Mouse (Mus musculus): ENCODE data around the gene Ctnnb1. TPM values are rescaled to one million over a fixed set of nuclear protein-coding genes. Genes with fewer than 3 reads are reported as not detected.

Gene Ctnnb1
- polyA plus RNA-seq, 1 experiment from 2014 or later = 966 TPM

- Histone ChIP-seq H3K4me1 (ENCODE audit: control insufficient read depth, insufficient read depth, low read length) (no peaks in the 10 kb centered on the region), H3K9me3 (replicated peaks; ENCODE audit: control insufficient read depth, low read length) (no peaks in the 10 kb centered on the region), H3K4me3 (ENCODE audit: low read depth, low read length) (no peak overlapping the region), H3K4me2 (ENCODE audit: low read depth, low read length) (no peak overlapping the region), H3K27me3 (ENCODE audit: control insufficient read depth, insufficient read depth, low read length) (no peaks in the 10 kb centered on the region), H3K27ac (replicated peaks; ENCODE audit: low read depth, low read length) (no peak overlapping the region), H3K9ac (replicated peaks; ENCODE audit: low read length) (no peak overlapping the region), H3K36me3 (replicated peaks; ENCODE audit: control insufficient read depth, insufficient read depth, low read depth, low read length) (peaks cover 40% of the 10 kb centered on the region)
- DNase-seq (ENCODE audit: low spot score) (no peak), ATAC-seq (replicated peaks; ENCODE audit: insufficient number of reproducible peaks, low FRiP score, low TSS enrichment, low read depth) (no peak)
- WGBS = 88% methylated on average over 3 of the region's 3 CpGs
Observed at GRCm38 (mm10) chr9:120951947-120952346, 22.9 kb downstream of the Ctnnb1 start.

DNA sequence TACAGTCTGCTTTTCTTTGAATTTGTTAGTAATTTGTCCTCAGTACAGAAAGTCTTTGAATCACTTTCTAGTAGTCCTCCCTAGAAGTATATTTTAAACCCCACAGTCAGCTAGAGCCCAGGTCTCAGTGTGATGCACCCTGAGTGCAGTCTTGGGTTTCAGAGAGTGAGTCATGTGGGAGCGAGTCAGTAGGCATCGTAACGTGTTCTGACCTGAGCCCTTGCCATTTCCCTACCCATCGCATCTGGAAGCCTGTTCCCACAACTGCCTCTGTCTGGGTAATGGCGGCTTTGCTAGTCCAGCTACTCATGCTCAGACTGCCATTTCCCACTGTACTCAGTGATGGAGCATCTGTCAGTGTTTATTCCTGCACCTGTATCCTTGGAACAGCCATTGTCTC, 29.0 kb downstream of the Ctnnb1 start:
- WGBS = 89% methylated on average over 5 of the region's 5 CpGs
- Histone ChIP-seq H3K27me3 (ENCODE audit: control insufficient read depth, insufficient read depth, low read length) (no peaks in the 10 kb centered on the region), H3K4me1 (ENCODE audit: control insufficient read depth, insufficient read depth, low read length) (no peaks in the 10 kb centered on the region), H3K4me3 (ENCODE audit: low read depth, low read length) (no peak overlapping the region), H3K9me3 (replicated peaks; ENCODE audit: control insufficient read depth, low read length) (no peaks in the 10 kb centered on the region), H3K27ac (replicated peaks; ENCODE audit: low read depth, low read length) (no peak overlapping the region), H3K4me2 (ENCODE audit: low read depth, low read length) (no peak overlapping the region), H3K9ac (replicated peaks; ENCODE audit: low read length) (no peak overlapping the region), H3K36me3 (replicated peaks; ENCODE audit: control insufficient read depth, insufficient read depth, low read depth, low read length) (peaks cover 62% of the 10 kb centered on the region)
- no peak for ATAC-seq (replicated peaks; ENCODE audit: insufficient number of reproducible peaks, low FRiP score, low TSS enrichment, low read depth)
- no peak for DNase-seq (ENCODE audit: low spot score)

DNA sequence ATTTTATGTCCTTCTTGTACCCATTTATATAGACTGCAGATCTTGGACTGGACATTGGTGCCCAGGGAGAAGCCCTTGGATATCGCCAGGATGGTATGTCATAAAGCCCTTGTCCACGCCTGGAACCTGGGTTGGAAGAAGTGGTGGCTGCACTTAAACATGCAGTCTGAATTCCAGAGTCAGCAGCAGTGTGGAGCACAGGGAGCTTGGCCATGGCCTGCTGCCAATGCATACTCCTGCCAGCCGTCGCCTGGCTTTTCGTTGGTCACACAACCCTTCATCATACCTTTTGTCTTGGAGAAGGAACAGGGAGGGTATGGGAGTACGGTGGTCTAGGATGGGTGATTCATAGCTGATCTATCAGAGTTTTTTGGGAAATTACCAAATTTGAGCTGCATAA, 29.5 kb downstream of the Ctnnb1 start:
- ATAC-seq (replicated peaks; ENCODE audit: insufficient number of reproducible peaks, low FRiP score, low TSS enrichment, low read depth) (no peak), DNase-seq (ENCODE audit: low spot score) (no peak)
- no peak overlapping the region for H3K27ac ChIP-seq (replicated peaks; ENCODE audit: low read depth, low read length)
- H3K36me3 ChIP-seq (replicated peaks; ENCODE audit: control insufficient read depth, insufficient read depth, low read depth, low read length) = peaks cover 59% of the 10 kb centered on the region
- H3K9ac ChIP-seq (replicated peaks; ENCODE audit: low read length) = no peak overlapping the region
- no peaks in the 10 kb centered on the region for H3K27me3 ChIP-seq (ENCODE audit: control insufficient read depth, insufficient read depth, low read length)
- no peak overlapping the region for H3K4me3 ChIP-seq (ENCODE audit: low read depth, low read length)
- H3K9me3 ChIP-seq (replicated peaks; ENCODE audit: control insufficient read depth, low read length) = no peaks in the 10 kb centered on the region
- no peak overlapping the region for H3K4me2 ChIP-seq (ENCODE audit: low read depth, low read length)
- no peaks in the 10 kb centered on the region for H3K4me1 ChIP-seq (ENCODE audit: control insufficient read depth, insufficient read depth, low read length)
- 97% methylated on average over 6 of the region's 6 CpGs for WGBS

DNA sequence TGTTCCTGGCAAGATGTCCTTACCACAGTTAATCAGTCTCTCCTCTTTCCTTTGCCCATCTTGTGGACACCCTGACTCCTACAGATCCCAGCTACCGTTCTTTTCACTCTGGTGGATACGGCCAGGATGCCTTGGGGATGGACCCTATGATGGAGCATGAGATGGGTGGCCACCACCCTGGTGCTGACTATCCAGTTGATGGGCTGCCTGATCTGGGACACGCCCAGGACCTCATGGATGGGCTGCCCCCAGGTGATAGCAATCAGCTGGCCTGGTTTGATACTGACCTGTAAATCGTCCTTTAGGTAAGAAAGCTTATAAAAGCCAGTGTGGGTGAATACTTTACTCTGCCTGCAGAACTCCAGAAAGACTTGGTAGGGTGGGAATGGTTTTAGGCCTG, 30.2 kb downstream of the Ctnnb1 start:
- DNase-seq (ENCODE audit: low spot score) = no peak
- Histone ChIP-seq H3K4me3 (ENCODE audit: low read depth, low read length) (no peak overlapping the region), H3K4me2 (ENCODE audit: low read depth, low read length) (no peak overlapping the region), H3K9me3 (replicated peaks; ENCODE audit: control insufficient read depth, low read length) (no peaks in the 10 kb centered on the region), H3K27ac (replicated peaks; ENCODE audit: low read depth, low read length) (no peak overlapping the region), H3K27me3 (ENCODE audit: control insufficient read depth, insufficient read depth, low read length) (no peaks in the 10 kb centered on the region), H3K9ac (replicated peaks; ENCODE audit: low read length) (no peak overlapping the region), H3K4me1 (ENCODE audit: control insufficient read depth, insufficient read depth, low read length) (no peaks in the 10 kb centered on the region), H3K36me3 (replicated peaks; ENCODE audit: control insufficient read depth, insufficient read depth, low read depth, low read length) (peaks cover 52% of the 10 kb centered on the region)
- no peak for ATAC-seq (replicated peaks; ENCODE audit: insufficient number of reproducible peaks, low FRiP score, low TSS enrichment, low read depth)
- WGBS = 87% methylated on average over 4 of the region's 4 CpGs

- H3K4me1 ChIP-seq (ENCODE audit: control insufficient read depth, insufficient read depth, low read length) = no peaks in the 10 kb centered on the region
Observed at GRCm38 (mm10) chr9:120960611-120961010, 31.6 kb downstream of the Ctnnb1 start.

DNA sequence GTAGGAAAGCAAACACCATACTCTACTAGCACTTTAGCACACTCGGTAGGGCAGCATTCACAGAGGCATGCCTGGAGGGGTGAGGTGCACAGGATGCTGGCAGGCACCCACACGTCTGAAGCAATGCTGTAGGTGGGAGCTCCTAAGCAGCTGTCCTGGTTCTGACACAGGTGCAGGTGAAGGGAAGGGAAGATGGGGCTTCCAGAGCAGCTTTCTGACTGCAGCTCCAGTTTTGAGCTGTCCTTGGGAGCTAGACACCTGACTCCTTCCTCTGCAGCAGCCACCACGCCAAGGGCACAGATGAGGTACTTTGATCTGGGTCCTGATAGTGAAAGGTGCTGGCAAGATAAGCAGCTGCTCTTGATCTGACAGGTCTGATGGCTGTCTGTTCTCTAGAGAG, 32.5 kb downstream of the Ctnnb1 start:
- no peak for ATAC-seq (replicated peaks; ENCODE audit: insufficient number of reproducible peaks, low FRiP score, low TSS enrichment, low read depth)
- no peak overlapping the region for H3K4me3 ChIP-seq (ENCODE audit: low read depth, low read length)
- peaks cover 47% of the 10 kb centered on the region for H3K36me3 ChIP-seq (replicated peaks; ENCODE audit: control insufficient read depth, insufficient read depth, low read depth, low read length)
- H3K4me2 ChIP-seq (ENCODE audit: low read depth, low read length) = no peak overlapping the region
- no peak overlapping the region for H3K9ac ChIP-seq (replicated peaks; ENCODE audit: low read length)
- H3K27ac ChIP-seq (replicated peaks; ENCODE audit: low read depth, low read length) = no peak overlapping the region
- H3K9me3 ChIP-seq (replicated peaks; ENCODE audit: control insufficient read depth, low read length) = no peaks in the 10 kb centered on the region
- no peaks in the 10 kb centered on the region for H3K4me1 ChIP-seq (ENCODE audit: control insufficient read depth, insufficient read depth, low read length)
- DNase-seq (ENCODE audit: low spot score) = no peak
- no peaks in the 10 kb centered on the region for H3K27me3 ChIP-seq (ENCODE audit: control insufficient read depth, insufficient read depth, low read length)
- 78% methylated on average over 3 of the region's 3 CpGs for WGBS

More at GRCm38 (mm10) chr9:120960611-120961010, 31.6 kb downstream of the Ctnnb1 start:
- Histone ChIP-seq H3K9me3 (replicated peaks; ENCODE audit: control insufficient read depth, low read length) (no peaks in the 10 kb centered on the region), H3K27me3 (ENCODE audit: control insufficient read depth, insufficient read depth, low read length) (no peaks in the 10 kb centered on the region), H3K9ac (replicated peaks; ENCODE audit: low read length) (no peak overlapping the region), H3K36me3 (replicated peaks; ENCODE audit: control insufficient read depth, insufficient read depth, low read depth, low read length) (peaks cover 43% of the 10 kb centered on the region), H3K4me2 (ENCODE audit: low read depth, low read length) (no peak overlapping the region), H3K27ac (replicated peaks; ENCODE audit: low read depth, low read length) (no peak overlapping the region), H3K4me3 (ENCODE audit: low read depth, low read length) (no peak overlapping the region)
- WGBS = 89% methylated on average over 4 of the region's 4 CpGs
- ATAC-seq (replicated peaks; ENCODE audit: insufficient number of reproducible peaks, low FRiP score, low TSS enrichment, low read depth) = no peak
- DNase-seq (ENCODE audit: low spot score) = no peak

DNA sequence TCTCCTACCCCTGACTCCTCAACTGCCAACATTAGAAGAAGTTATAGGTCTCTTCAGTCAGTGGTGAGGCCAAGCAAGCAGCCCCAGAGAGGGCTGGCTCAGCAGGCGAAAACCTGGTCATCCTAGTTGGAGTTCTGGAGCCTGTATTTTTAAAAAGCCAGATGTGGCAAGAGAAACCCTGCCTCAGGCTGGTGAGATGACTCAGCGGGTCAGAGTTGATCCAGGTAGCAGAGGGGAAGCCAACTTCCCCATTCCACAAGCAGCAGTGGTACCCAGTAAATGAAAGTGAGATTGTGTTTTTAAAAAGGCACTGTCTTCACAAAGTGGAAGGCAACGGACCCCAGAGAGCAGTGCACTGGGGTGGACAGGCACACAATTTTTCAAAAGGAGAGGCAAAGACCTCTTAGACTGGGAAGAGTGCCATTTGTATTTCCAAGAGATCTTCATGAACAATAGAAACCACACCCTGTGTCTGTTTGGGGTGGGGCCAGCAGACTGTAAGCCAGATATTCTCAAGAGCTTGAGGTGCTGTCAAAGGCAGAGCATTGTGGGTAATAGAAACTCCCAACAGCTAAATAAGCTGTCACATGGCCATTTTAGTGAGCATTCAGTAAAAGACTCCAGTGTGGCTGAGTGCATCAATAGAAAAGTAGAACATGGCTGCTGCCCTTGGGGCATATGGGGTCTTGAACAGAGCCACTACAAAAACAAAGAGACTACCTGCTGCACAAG, 33.1 kb downstream of the Ctnnb1 start:
- Histone ChIP-seq H3K4me2 (ENCODE audit: low read depth, low read length) (no peak overlapping the region), H3K27ac (replicated peaks; ENCODE audit: low read depth, low read length) (no peak overlapping the region), H3K4me3 (ENCODE audit: low read depth, low read length) (no peak overlapping the region), H3K36me3 (replicated peaks; ENCODE audit: control insufficient read depth, insufficient read depth, low read depth, low read length) (peaks cover 49% of the 10 kb centered on the region), H3K9me3 (replicated peaks; ENCODE audit: control insufficient read depth, low read length) (no peaks in the 10 kb centered on the region), H3K4me1 (ENCODE audit: control insufficient read depth, insufficient read depth, low read length) (no peaks in the 10 kb centered on the region), H3K27me3 (ENCODE audit: control insufficient read depth, insufficient read depth, low read length) (no peaks in the 10 kb centered on the region), H3K9ac (replicated peaks; ENCODE audit: low read length) (no peak overlapping the region)
- 82% methylated on average over 3 of the region's 3 CpGs for WGBS
- no peak for DNase-seq (ENCODE audit: low spot score)
- ATAC-seq (replicated peaks; ENCODE audit: insufficient number of reproducible peaks, low FRiP score, low TSS enrichment, low read depth) = no peak

DNA sequence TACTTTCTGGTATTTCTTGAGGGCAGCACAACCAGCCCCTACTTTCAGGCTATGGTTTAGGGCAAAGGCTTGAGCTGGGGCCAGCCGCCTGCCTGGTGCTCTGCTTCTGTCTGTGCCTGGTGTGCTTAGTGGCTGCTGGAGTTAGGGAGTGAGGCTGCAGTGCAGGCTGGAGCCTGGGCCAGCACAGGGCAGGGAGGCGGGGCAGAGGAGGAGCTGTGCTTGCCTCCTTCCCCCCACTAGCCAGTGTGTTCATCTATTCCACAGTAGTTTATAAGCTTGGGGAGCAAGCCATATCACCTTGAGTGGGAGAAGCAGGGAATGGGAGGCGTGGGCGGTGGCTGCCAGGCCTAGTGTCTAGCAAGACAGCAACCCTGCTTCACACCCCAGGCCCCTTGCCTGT, 34.1 kb downstream of the Ctnnb1 start:
- H3K27ac ChIP-seq (replicated peaks; ENCODE audit: low read depth, low read length) = no peak overlapping the region
- 94% methylated on average over 4 of the region's 4 CpGs for WGBS
- no peaks in the 10 kb centered on the region for H3K4me1 ChIP-seq (ENCODE audit: control insufficient read depth, insufficient read depth, low read length)
- H3K27me3 ChIP-seq (ENCODE audit: control insufficient read depth, insufficient read depth, low read length) = no peaks in the 10 kb centered on the region
- no peaks in the 10 kb centered on the region for H3K9me3 ChIP-seq (replicated peaks; ENCODE audit: control insufficient read depth, low read length)
- peaks cover 45% of the 10 kb centered on the region for H3K36me3 ChIP-seq (replicated peaks; ENCODE audit: control insufficient read depth, insufficient read depth, low read depth, low read length)
- no peak overlapping the region for H3K9ac ChIP-seq (replicated peaks; ENCODE audit: low read length)
- H3K4me3 ChIP-seq (ENCODE audit: low read depth, low read length) = no peak overlapping the region
- ATAC-seq (replicated peaks; ENCODE audit: insufficient number of reproducible peaks, low FRiP score, low TSS enrichment, low read depth) (no peak), DNase-seq (ENCODE audit: low spot score) (no peak)
- H3K4me2 ChIP-seq (ENCODE audit: low read depth, low read length) = no peak overlapping the region
